Mouse (Mus musculus) lung, embryonic 15.5 days (tissue): Measurements from ENCODE around the gene Cdc6. TPM values are rescaled to one million over a fixed set of nuclear protein-coding genes. Genes with fewer than 3 reads are reported as not detected.

Experiments used
- ATAC-seq: fragments of 200-750 bp; cut with Nextera tagmentation; 2 replicates; pipeline ENCODE4 v1.8.0; 2017; ENCODE audit warnings: moderate number of reproducible peaks, borderline replicate concordance; ENCODE audit not compliant: low FRiP score, low TSS enrichment; ENCODE audit errors: extremely low read depth
- H3K27ac ChIP-seq: fragments of 300-500 bp; sonication (generic); 2 replicates; pipeline ENCODE4 v1.5.1; 2015; ENCODE audit warnings: moderate library complexity, mild to moderate bottlenecking, inconsistent platforms
- H3K27me3 ChIP-seq: fragments of 300-500 bp; sonication (generic); 2 replicates; pipeline ENCODE4 v1.6.1; 2015; ENCODE audit warnings: inconsistent platforms
- H3K36me3 ChIP-seq: fragments of 300-500 bp; sonication (generic); 2 replicates; pipeline ENCODE4 v1.6.1; 2015; ENCODE audit warnings: inconsistent platforms
- H3K4me1 ChIP-seq: fragments of 300-500 bp; sonication (generic); 2 replicates; pipeline ENCODE4 v1.6.1; 2015; ENCODE audit warnings: inconsistent platforms
- H3K4me2 ChIP-seq: fragments of 300-500 bp; sonication (generic); 2 replicates; pipeline ENCODE4 v1.6.1; 2015; ENCODE audit warnings: inconsistent platforms, mild to moderate bottlenecking, moderate library complexity
- H3K4me3 ChIP-seq: fragments of 300-500 bp; sonication (generic); 2 replicates; pipeline ENCODE4 v1.5.1; 2015; ENCODE audit warnings: mild to moderate bottlenecking, inconsistent platforms
- H3K9ac ChIP-seq: fragments of 300-500 bp; sonication (generic); 2 replicates; pipeline ENCODE4 v1.6.1; 2015; ENCODE audit warnings: inconsistent platforms
- H3K9me3 ChIP-seq: fragments of 300-500 bp; sonication (generic); 2 replicates; pipeline ENCODE4 v1.6.1; 2016; ENCODE audit warnings: inconsistent platforms
- WGBS: fragments of 180-500 bp; shearing (Covaris S2); methylation state at CpG from one replicate; pipeline ENCODE4 v1.1.7; 2015; 5-methylcytosine and 5-hydroxymethylcytosine counted together
- polyA plus RNA-seq: library from polyadenylated mRNA; unstranded; fragments of >200 nt; fragmentation: Nextera tagmentation; extraction: Ambion mirVana; gene quantifications from 2 replicates; pipeline ENCODE4 v1.2.1, GENCODE M21; 2015

The Cdc6 gene
- polyA plus RNA-seq, 1 experiment from 2014 or later: 41.3 TPM

GRCm38 (mm10) chr11:98966499-98967141 is 59.0 kb downstream of the Cdc6 start:
- no peak for ATAC-seq
- Histone ChIP-seq H3K9ac (peak overlapping the region; percentile 14; the same call in 1 of the 2 replicates), H3K9me3 (no peaks in the 10 kb centered on the region)

DNA sequence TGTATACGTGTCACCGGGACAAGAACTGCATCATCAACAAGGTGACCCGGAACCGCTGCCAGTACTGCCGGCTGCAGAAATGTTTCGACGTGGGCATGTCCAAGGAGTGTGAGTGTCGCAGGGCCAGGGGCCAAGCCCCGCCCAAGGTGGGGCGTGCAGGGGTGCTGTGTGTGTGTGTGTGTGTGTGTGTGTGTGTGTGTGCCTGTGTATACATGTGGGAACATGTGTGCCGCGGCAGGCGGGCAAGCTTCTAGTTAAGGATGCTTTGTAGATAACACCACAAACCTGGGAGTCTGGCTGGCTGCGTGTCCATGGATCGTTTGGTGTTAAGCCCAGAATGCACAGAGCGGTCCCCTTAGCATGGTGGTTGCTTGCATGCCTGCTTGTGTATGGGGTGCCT is 60.5 kb downstream of the Cdc6 start:
- H3K27ac ChIP-seq: peak overlapping the region; percentile 65
- H3K27me3 ChIP-seq: no peaks in the 10 kb centered on the region
- no peak overlapping the region for H3K9ac ChIP-seq
- peaks cover 55% of the 10 kb centered on the region for H3K36me3 ChIP-seq
- no peaks in the 10 kb centered on the region for H3K9me3 ChIP-seq
- H3K4me1 ChIP-seq: peaks cover 90% of the 10 kb centered on the region
- no peak overlapping the region for H3K4me3 ChIP-seq
- no peak for ATAC-seq
- H3K4me2 ChIP-seq: 0 out of 2 replicates have a peak overlapping the region, but pooled peaks have one; percentile 36
- 29% methylated on average over 15 of the region's 16 CpGs for WGBS

More at GRCm38 (mm10) chr11:98966499-98967141, 59.0 kb downstream of the Cdc6 start:
- no peak overlapping the region; the same call in 1 of the 2 replicates for H3K4me2 ChIP-seq
- no peak overlapping the region for H3K4me3 ChIP-seq
- H3K27me3 ChIP-seq: no peaks in the 10 kb centered on the region
- peak overlapping the region; percentile 3; the same call in 1 of the 2 replicates for H3K27ac ChIP-seq
- WGBS: 30% methylated on average over 8 of the region's 9 CpGs
- peaks cover 99% of the 10 kb centered on the region for H3K4me1 ChIP-seq
- peaks cover 41% of the 10 kb centered on the region for H3K36me3 ChIP-seq

GRCm38 (mm10) chr11:98968716-98969495 is 61.3 kb downstream of the Cdc6 start:
- Histone ChIP-seq H3K9me3 (no peaks in the 10 kb centered on the region), H3K27ac (peak overlapping the region; percentile 65), H3K4me3 (no peak overlapping the region), H3K4me2 (peak overlapping the region; percentile 36; the same call in 1 of the 2 replicates), H3K9ac (no peak overlapping the region), H3K27me3 (no peaks in the 10 kb centered on the region), H3K36me3 (peaks cover 63% of the 10 kb centered on the region), H3K4me1 (peaks cover 88% of the 10 kb centered on the region)
- peak; percentile 5; the same call in 1 of the 2 replicates for ATAC-seq
- 17% methylated on average over 18 of the region's 20 CpGs for WGBS

DNA sequence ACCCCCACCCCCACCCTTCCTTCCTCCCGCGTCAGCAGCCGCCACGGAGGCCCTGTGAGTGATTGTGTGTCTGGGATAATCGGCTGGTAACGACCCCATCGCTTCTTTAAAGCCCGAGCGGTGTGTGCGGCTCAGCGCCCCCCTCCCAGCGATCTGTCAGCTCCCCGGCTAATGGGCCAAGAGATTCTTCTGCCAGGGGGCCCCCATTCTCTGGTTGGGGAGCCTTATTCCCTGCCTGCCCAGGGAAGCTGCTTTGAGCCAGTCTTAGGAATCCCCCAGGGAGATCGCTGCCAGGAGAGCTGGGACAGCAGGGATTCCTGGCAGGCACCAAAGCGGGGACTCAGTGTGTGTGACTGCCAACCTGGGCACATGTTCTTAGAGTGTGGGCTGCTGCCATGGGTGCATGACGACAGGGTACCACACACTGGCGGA is 61.9 kb downstream of the Cdc6 start:
- 31% methylated on average over 15 of the region's 17 CpGs for WGBS
- peaks cover 82% of the 10 kb centered on the region for H3K4me1 ChIP-seq
- H3K27me3 ChIP-seq: no peaks in the 10 kb centered on the region
- no peaks in the 10 kb centered on the region for H3K9me3 ChIP-seq
- peaks cover 68% of the 10 kb centered on the region for H3K36me3 ChIP-seq
- no peak overlapping the region for H3K9ac ChIP-seq
- no peak for ATAC-seq
- H3K4me3 ChIP-seq: no peak overlapping the region
- H3K4me2 ChIP-seq: peak overlapping the region; percentile 36; the same call in 1 of the 2 replicates
- peak overlapping the region; percentile 65 for H3K27ac ChIP-seq

- WGBS: 64% methylated on average over 29 of the region's 29 CpGs
- H3K4me2 ChIP-seq: no peak overlapping the region
- no peak overlapping the region for H3K9ac ChIP-seq
- H3K9me3 ChIP-seq: no peaks in the 10 kb centered on the region
- H3K36me3 ChIP-seq: peaks cover 77% of the 10 kb centered on the region
- peak overlapping the region; percentile 65; the same call in 1 of the 2 replicates for H3K27ac ChIP-seq
- ATAC-seq: no peak
- no peak overlapping the region for H3K4me3 ChIP-seq
- H3K27me3 ChIP-seq: no peaks in the 10 kb centered on the region
- H3K4me1 ChIP-seq: peaks cover 73% of the 10 kb centered on the region
Observed at GRCm38 (mm10) chr11:98970191-98970925, 62.8 kb downstream of the Cdc6 start.

DNA sequence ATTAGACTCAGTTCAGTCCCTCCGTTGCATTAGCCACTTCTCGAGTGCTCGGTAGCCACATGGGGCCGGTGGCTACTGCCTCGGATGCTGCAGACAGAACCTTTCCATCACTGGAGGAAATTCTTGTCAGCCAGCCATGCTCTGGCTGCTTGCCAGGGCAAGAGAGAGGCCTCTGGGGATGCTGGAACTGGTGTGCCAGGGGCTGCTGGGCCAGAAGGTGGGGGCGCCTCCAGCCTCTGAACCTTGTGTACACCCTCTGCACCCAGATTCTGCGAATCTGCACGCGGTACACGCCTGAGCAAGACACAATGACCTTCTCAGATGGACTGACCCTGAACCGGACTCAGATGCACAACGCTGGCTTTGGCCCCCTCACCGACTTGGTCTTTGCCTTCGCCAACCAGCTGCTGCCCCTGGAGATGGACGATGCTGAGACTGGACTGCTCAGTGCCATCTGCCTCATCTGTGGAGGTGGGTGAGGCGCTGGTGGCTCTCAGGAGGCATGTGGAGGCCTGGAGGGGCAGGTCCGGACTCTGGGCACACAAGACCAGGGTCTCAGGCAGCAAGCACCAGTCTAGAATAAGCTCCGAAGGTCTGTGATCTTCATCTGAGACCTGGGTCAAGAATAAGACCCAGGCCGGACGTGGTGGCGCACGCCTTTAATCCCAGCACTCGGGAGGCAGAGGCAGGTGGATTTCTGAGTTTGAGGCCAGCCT is 63.9 kb downstream of the Cdc6 start:
- no peaks in the 10 kb centered on the region for H3K27me3 ChIP-seq
- peak overlapping the region; percentile 65 for H3K27ac ChIP-seq
- WGBS: 64% methylated on average over 23 of the region's 23 CpGs
- H3K9me3 ChIP-seq: no peaks in the 10 kb centered on the region
- no peak overlapping the region for H3K4me2 ChIP-seq
- no peak for ATAC-seq
- H3K9ac ChIP-seq: no peak overlapping the region
- H3K4me3 ChIP-seq: no peak overlapping the region
- H3K4me1 ChIP-seq: peaks cover 62% of the 10 kb centered on the region
- peaks cover 76% of the 10 kb centered on the region for H3K36me3 ChIP-seq

DNA sequence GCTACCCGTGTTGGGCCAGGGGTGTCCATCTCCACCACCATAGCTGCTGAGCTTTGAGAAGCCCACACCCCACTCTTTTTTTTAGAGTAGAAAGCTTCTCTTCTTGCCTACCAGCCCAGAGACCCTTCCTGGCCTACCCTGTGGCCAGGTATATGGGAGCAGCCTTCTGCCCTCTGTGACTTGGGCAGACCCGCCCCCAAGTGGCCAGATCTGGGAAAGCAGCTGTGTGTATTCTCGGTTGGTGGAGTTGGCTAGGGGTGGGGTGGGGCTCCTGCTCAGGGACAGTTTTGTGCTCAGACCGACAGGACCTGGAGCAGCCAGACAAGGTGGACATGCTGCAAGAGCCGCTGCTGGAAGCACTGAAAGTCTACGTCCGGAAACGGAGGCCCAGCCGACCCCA is 64.6 kb downstream of the Cdc6 start:
- Histone ChIP-seq H3K9ac (no peak overlapping the region), H3K36me3 (peaks cover 69% of the 10 kb centered on the region), H3K27ac (no peak overlapping the region), H3K9me3 (no peaks in the 10 kb centered on the region), H3K4me3 (no peak overlapping the region), H3K27me3 (no peaks in the 10 kb centered on the region), H3K4me1 (peaks cover 55% of the 10 kb centered on the region), H3K4me2 (no peak overlapping the region)
- no peak for ATAC-seq
- WGBS: 48% methylated on average over 9 of the region's 9 CpGs

- Histone ChIP-seq H3K4me2 (no peak overlapping the region), H3K27ac (no peak overlapping the region), H3K4me1 (peaks cover 48% of the 10 kb centered on the region), H3K9me3 (no peaks in the 10 kb centered on the region), H3K36me3 (peaks cover 63% of the 10 kb centered on the region), H3K27me3 (no peaks in the 10 kb centered on the region), H3K4me3 (no peak overlapping the region), H3K9ac (no peak overlapping the region)
- no peak for ATAC-seq
- 89% methylated on average over 9 of the region's 9 CpGs for WGBS
Observed at GRCm38 (mm10) chr11:98972801-98973360, 65.3 kb downstream of the Cdc6 start.

Other genes with a start within 250 kb of the Cdc6 start
- gene Gsdma, start 243.4 kb upstream of the Cdc6 start, polyA plus RNA-seq: 0.06 TPM in 1 of 2 replicates, not detected in the other
- gene Psmd3, start 225.2 kb upstream of the Cdc6 start, polyA plus RNA-seq: 211 and 214 TPM in 2 replicates
- gene Csf3, start 206.5 kb upstream of the Cdc6 start, polyA plus RNA-seq: not detected in 2 replicates
- gene Med24, start 178.4 kb upstream of the Cdc6 start, polyA plus RNA-seq: 51.9 and 53.0 TPM in 2 replicates
- 35.6 and 35.8 TPM in 2 replicates for gene Thra, start 167.2 kb upstream of the Cdc6 start, polyA plus RNA-seq
- gene Nr1d1, start 132.5 kb upstream of the Cdc6 start, polyA plus RNA-seq: 1.0 and 1.5 TPM in 2 replicates
- 21.1 and 21.2 TPM in 2 replicates for gene Msl1, start 112.3 kb upstream of the Cdc6 start, polyA plus RNA-seq
- gene Casc3, start 102.9 kb upstream of the Cdc6 start, polyA plus RNA-seq: 35.7 and 37.9 TPM in 2 replicates
- 0.86 and 1.4 TPM in 2 replicates for gene Rapgefl1, start 71.0 kb upstream of the Cdc6 start, polyA plus RNA-seq
- gene Wipf2, start 44.2 kb upstream of the Cdc6 start, polyA plus RNA-seq: 3.7 and 4.1 TPM in 2 replicates
- gene Rara, start 20.0 kb downstream of the Cdc6 start, polyA plus RNA-seq: 36.5 and 38.4 TPM in 2 replicates
- 0.20 and 0.61 TPM in 2 replicates for gene Gjd3, start 75.2 kb downstream of the Cdc6 start, polyA plus RNA-seq
- gene Top2a, start 116.4 kb downstream of the Cdc6 start, polyA plus RNA-seq: 276 and 280 TPM in 2 replicates
- gene Igfbp4, start 133.4 kb downstream of the Cdc6 start, polyA plus RNA-seq: 498 and 524 TPM in 2 replicates
- 0.21 and 0.42 TPM in 2 replicates for gene Tns4, start 181.5 kb downstream of the Cdc6 start, polyA plus RNA-seq
- 0.13 and 0.29 TPM in 2 replicates for gene Ccr7, start 247.3 kb downstream of the Cdc6 start, polyA plus RNA-seq